Mouse (Mus musculus): ENCODE measurements around the gene Cd86. TPM values are rescaled to one million over a fixed set of nuclear protein-coding genes. Genes with fewer than 3 reads are reported as not detected.

Cd86 gene
- polyA plus RNA-seq, 1 experiment from 2014 or later, result 1.1 TPM

Other genes with a start within 250 kb of the Cd86 start
- gene Stfa3, start 210.7 kb downstream of the Cd86 start, polyA plus RNA-seq (2014; fragmentation: Nextera tagmentation; extraction: Ambion mirVana), result 0.79 TPM in 1 of 2 replicates, not detected in the other
- not detected in 2 replicates for gene Casr, start 103.9 kb downstream of the Cd86 start, polyA plus RNA-seq (2014; fragmentation: Nextera tagmentation; extraction: Ambion mirVana)
- gene Ildr1, start 27.9 kb upstream of the Cd86 start, polyA plus RNA-seq (2014; fragmentation: Nextera tagmentation; extraction: Ambion mirVana), result 0.15 and 0.25 TPM in 2 replicates
- 14.7 and 21.3 TPM in 2 replicates for gene Slc15a2, start 118.9 kb upstream of the Cd86 start, polyA plus RNA-seq (2014; fragmentation: Nextera tagmentation; extraction: Ambion mirVana)
- 66.0 and 79.1 TPM in 2 replicates for gene Iqcb1, start 162.3 kb upstream of the Cd86 start, polyA plus RNA-seq (2014; fragmentation: Nextera tagmentation; extraction: Ambion mirVana)
- gene Eaf2, start 208.9 kb upstream of the Cd86 start, polyA plus RNA-seq (2014; fragmentation: Nextera tagmentation; extraction: Ambion mirVana), result 0.39 and 0.43 TPM in 2 replicates
- 68.1 and 85.6 TPM in 2 replicates for gene Golgb1, start 209.1 kb upstream of the Cd86 start, polyA plus RNA-seq (2014; fragmentation: Nextera tagmentation; extraction: Ambion mirVana)